ENCODE assay signal across 20 mouse cellular contexts in genomic region chr15:13419616-13420015, GRCm38 (mm10).
DNase-seq lines count a peak whose midpoint lies in the region; ATAC-seq lines count a peak whose summit lies in the region.
"Had no signal": no experiment of that assay in that cellular context is flagged by ENCODE, and none has a peak within 500 bp of the region (broad histone marks: within the 10 kb centered on the region; RNA-seq: fewer than 3 reads in every experiment).

No protein-coding gene starts in this region.

- DNase-seq in hindbrain, embryonic 10.5 days (ENCODE audit: low spot score): peak; percentile 30
- no peak for DNase-seq in lung, postnatal 25 days (ENCODE audit: low spot score)
- DNase-seq in embryo, embryonic 10.5 days (ENCODE audit: low spot score): peak; percentile 68
- peak; percentile 23 for DNase-seq in limb, embryonic 11.5 days (ENCODE audit: low spot score)
- no peak for DNase-seq in heart, postnatal 25 days (ENCODE audit: low spot score)
- no peak for DNase-seq in spleen, postnatal 36 days (ENCODE audit: low spot score in 2 of 2)
- DNase-seq: adrenal gland, postnatal 10 days; cerebellum, adult 11-12 months; cerebellum, postnatal 25 days; gastrocnemius, postnatal 25 days; midbrain, embryonic 14.5 days; thymus, postnatal 4 days had no signal

- H3K9me3 ChIP-seq in hindbrain, embryonic 10.5 days: no peaks in the 10 kb centered on the region
- no peaks in the 10 kb centered on the region for H3K9me3 ChIP-seq in hindbrain, embryonic 13.5 days
- H3K9me3 ChIP-seq in lung, embryonic 16.5 days (ENCODE audit: control insufficient read depth, low read length): no peaks in the 10 kb centered on the region
- H3K9me3 ChIP-seq in limb, embryonic 11.5 days (ENCODE audit: control insufficient read depth, low read length): no peaks in the 10 kb centered on the region
- H3K9me3 ChIP-seq: hindbrain, embryonic 15.5 days; limb, embryonic 12.5 days had no signal

- ATAC-seq in hindbrain, embryonic 13.5 days (ENCODE audit: low FRiP score): no peak
- peak; percentile 56; the same call in 1 of the 2 replicates for ATAC-seq in lung, embryonic 16.5 days (ENCODE audit: low read depth)
- ATAC-seq in limb, embryonic 11.5 days (ENCODE audit: insufficient number of reproducible peaks, low FRiP score, low TSS enrichment, low read depth): no peak
- ATAC-seq: intestine, embryonic 16.5 days had no signal

- H3K4me2 ChIP-seq in hindbrain, embryonic 13.5 days: no peak overlapping the region
- H3K4me2 ChIP-seq in lung, embryonic 16.5 days (ENCODE audit: low read depth, low read length): no peak overlapping the region
- no peak overlapping the region for H3K4me2 ChIP-seq in limb, embryonic 11.5 days (ENCODE audit: low read depth, severe bottlenecking)
- H3K4me2 ChIP-seq: hindbrain, embryonic 15.5 days; limb, embryonic 12.5 days had no signal

- no peaks in the 10 kb centered on the region for H3K27me3 ChIP-seq in hindbrain, embryonic 10.5 days (ENCODE audit: insufficient read depth, poor library complexity, severe bottlenecking)
- no peaks in the 10 kb centered on the region for H3K27me3 ChIP-seq in hindbrain, embryonic 13.5 days
- no peaks in the 10 kb centered on the region for H3K27me3 ChIP-seq in lung, embryonic 16.5 days (ENCODE audit: control insufficient read depth, insufficient read depth, low read depth, low read length)
- no peaks in the 10 kb centered on the region for H3K27me3 ChIP-seq in limb, embryonic 11.5 days (ENCODE audit: control insufficient read depth, insufficient read depth, low read length)
- H3K27me3 ChIP-seq: hindbrain, embryonic 15.5 days; limb, embryonic 12.5 days had no signal

- H3K4me3 ChIP-seq in hindbrain, embryonic 10.5 days: no peak overlapping the region
- H3K4me3 ChIP-seq in hindbrain, embryonic 13.5 days: no peak overlapping the region
- H3K4me3 ChIP-seq in lung, embryonic 16.5 days (ENCODE audit: low read length): no peak overlapping the region
- no peak overlapping the region for H3K4me3 ChIP-seq in limb, embryonic 11.5 days (ENCODE audit: low read depth, low read length)
- H3K4me3 ChIP-seq: hindbrain, embryonic 15.5 days; left cerebral cortex, adult 2 months; limb, embryonic 12.5 days had no signal

- intact Hi-C loops in heart, postnatal 25 days (cut with DNase I): no loop called here

- no peak overlapping the region for H3K9ac ChIP-seq in hindbrain, embryonic 13.5 days
- H3K9ac ChIP-seq in lung, embryonic 16.5 days (ENCODE audit: low read length): no peak overlapping the region
- no peak overlapping the region for H3K9ac ChIP-seq in limb, embryonic 11.5 days (ENCODE audit: low read length)
- H3K9ac ChIP-seq: hindbrain, embryonic 15.5 days; limb, embryonic 12.5 days; liver, embryonic 14.5 days had no signal

- H3K36me3 ChIP-seq in hindbrain, embryonic 10.5 days: no peaks in the 10 kb centered on the region
- H3K36me3 ChIP-seq in hindbrain, embryonic 13.5 days: no peaks in the 10 kb centered on the region
- no peaks in the 10 kb centered on the region for H3K36me3 ChIP-seq in lung, embryonic 16.5 days (ENCODE audit: control insufficient read depth, insufficient read depth, low read length)
- no peaks in the 10 kb centered on the region for H3K36me3 ChIP-seq in limb, embryonic 11.5 days (ENCODE audit: control insufficient read depth, insufficient read depth, low read length)
- H3K36me3 ChIP-seq: hindbrain, embryonic 15.5 days; limb, embryonic 12.5 days had no signal

- 39% methylated on average over 3 of the region's 3 CpGs for WGBS in hindbrain, embryonic 10.5 days
- WGBS in hindbrain, embryonic 13.5 days: 41% methylated on average over 3 of the region's 3 CpGs
- WGBS in lung, embryonic 16.5 days: 18% methylated on average over 3 of the region's 3 CpGs
- 8% methylated on average over 3 of the region's 3 CpGs for WGBS in limb, embryonic 11.5 days

- H3K4me1 ChIP-seq in hindbrain, embryonic 10.5 days (replicated peaks): 0 out of 2 replicates have a peak, but pooled peaks cover 3% of the 10 kb centered on the region
- H3K4me1 ChIP-seq in hindbrain, embryonic 13.5 days (replicated peaks): no peaks in the 10 kb centered on the region
- no peaks in the 10 kb centered on the region for H3K4me1 ChIP-seq in lung, embryonic 16.5 days (replicated peaks; ENCODE audit: control insufficient read depth, insufficient read depth, low read length)
- H3K4me1 ChIP-seq in limb, embryonic 11.5 days (ENCODE audit: control insufficient read depth, insufficient read depth, low read length): no peaks in the 10 kb centered on the region
- H3K4me1 ChIP-seq: hindbrain, embryonic 15.5 days had no signal

- H3K27ac ChIP-seq in hindbrain, embryonic 10.5 days: no peak overlapping the region
- H3K27ac ChIP-seq in hindbrain, embryonic 13.5 days: no peak overlapping the region
- H3K27ac ChIP-seq in lung, embryonic 16.5 days (ENCODE audit: low read length): no peak overlapping the region
- H3K27ac ChIP-seq in limb, embryonic 11.5 days (replicated peaks; ENCODE audit: low read depth, low read length): no peak overlapping the region
- H3K27ac ChIP-seq: hindbrain, embryonic 15.5 days; left cerebral cortex, adult 2 months; limb, embryonic 12.5 days; liver, embryonic 14.5 days; macrophage had no signal

Comparison
In these comparisons a context has a peak if more than half of its experiments do, and no peak if none do; other contexts are left out.
1. DNase-seq: peak in hindbrain, embryonic 10.5 days (single experiment), embryo, embryonic 10.5 days (single experiment) and limb, embryonic 11.5 days (single experiment); none in lung, postnatal 25 days (single experiment), heart, postnatal 25 days (single experiment) and spleen, postnatal 36 days (0 of 2).